Mouse (Mus musculus) megakaryocyte, embryonic 14.5 days (primary cell): Measurements from ENCODE around the gene Ppp1r18.

Experiments
- FLI1 ChIP-seq: IDR thresholded peaks from 2 replicates; pipeline ENCODE4 v1.6.1; 2012; ENCODE audit warnings: low read length, inconsistent platforms, mixed read lengths
- GATA1 ChIP-seq: IDR thresholded peaks from 3 replicates; pipeline ENCODE4 v1.6.1; 2012; ENCODE audit warnings: mixed read lengths, low read length, inconsistent platforms, borderline replicate concordance

GRCm38 (mm10) chr17:35861198-35861857 lies 4.1 kb upstream of the Ppp1r18 start, which contains the start of gene Nrm:
- TF ChIP-seq GATA1 (no peak), FLI1 (no peak)
